Mouse (Mus musculus) heart, adult 2 months (tissue): ENCODE measurements around the gene Olfr1198.

Experiments used
- CTCF ChIP-seq: fragments of 200-600 bp; IDR thresholded peaks from 2 replicates; pipeline ENCODE4 v1.8.1; 2022; ENCODE audit warnings: antibody characterized with exemption, mild to moderate bottlenecking, moderate library complexity
- EP300 ChIP-seq: fragments of 200-500 bp; IDR thresholded peaks from 2 replicates; pipeline ENCODE4 v1.6.1; 2011; ENCODE audit warnings: low read depth, low read length, control low read depth; ENCODE audit not compliant: insufficient read depth
- POLR2A ChIP-seq: fragments of 200-500 bp; IDR thresholded peaks from 2 replicates; pipeline ENCODE4 v1.6.1; 2011; ENCODE audit warnings: mild to moderate bottlenecking, low read depth, low read length, control low read depth; ENCODE audit not compliant: insufficient read depth

DNA sequence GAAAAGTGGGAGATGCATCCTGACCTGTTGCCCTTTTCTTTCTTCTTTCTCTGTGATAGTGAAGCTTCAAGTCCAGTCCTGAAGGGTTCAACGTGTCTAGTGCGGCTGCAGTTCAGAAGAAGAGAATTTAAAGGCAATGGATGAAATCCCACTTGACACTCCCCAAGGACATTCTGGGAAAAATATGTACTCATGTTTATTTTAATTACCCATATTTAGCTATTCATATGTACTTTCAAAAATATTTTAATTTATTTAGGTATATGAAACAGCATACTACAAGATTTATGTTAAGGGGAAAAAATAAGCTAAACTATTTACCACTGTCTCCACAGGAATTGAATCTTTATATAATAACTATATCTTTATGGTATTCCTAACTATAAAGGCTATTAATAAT, at the start of gene Olfr1198:
- no peak for TF ChIP-seq CTCF
- TF ChIP-seq EP300, result no peak
- TF ChIP-seq POLR2A, result no peak
